Mouse (Mus musculus): Measurements from ENCODE around the gene Vamp2. TPM values are rescaled to one million over a fixed set of nuclear protein-coding genes. Genes with fewer than 3 reads are reported as not detected.

The Vamp2 gene
- total RNA-seq, 1 experiment = 7.1 TPM

- Histone ChIP-seq H3K9me3 (ENCODE audit: control insufficient read depth, insufficient read depth, low read depth, low read length) (no peaks in the 10 kb centered on the region), H3K27ac (ENCODE audit: insufficient read depth, low read depth, low read length, poor library complexity, severe bottlenecking) (no peak overlapping the region; the same call in 1 of the 2 replicates), H3K4me3 (ENCODE audit: insufficient read depth in 1 of 2, low read depth in 1 of 2, low read length in 2 of 2, poor library complexity in 1 of 2, severe bottlenecking in 1 of 2) (peak overlapping the region in 1 of 2 experiments; percentile 1; a peak in 2 of 4 replicates), H3K9ac (ENCODE audit: insufficient read depth, low read depth, low read length, poor library complexity, severe bottlenecking) (peak overlapping the region; percentile 63; the same call in 1 of the 2 replicates), H3K4me1 (ENCODE audit: control insufficient read depth in 2 of 2, insufficient read depth in 2 of 2, low read length in 2 of 2, poor library complexity in 1 of 2) (peaks cover 0 to 12% of the 10 kb centered on the region in 2 experiments; a peak in 2 of 4 replicates), H3K36me3 (ENCODE audit: control insufficient read depth, insufficient read depth, low read length, poor library complexity, severe bottlenecking) (no peaks in the 10 kb centered on the region)
- peak; percentile 53; the same call in 1 of the 2 replicates for TF ChIP-seq CHD2 (IDR thresholded peaks at IDR 0.05; ENCODE audit: low read depth, low read length)
- peak; percentile 86 for TF ChIP-seq HCFC1 (IDR thresholded peaks at IDR 0.05; ENCODE audit: borderline replicate concordance, insufficient read depth, low read length)
- TF ChIP-seq MAFK (IDR thresholded peaks at IDR 0.05; ENCODE audit: insufficient read depth, low read depth, low read length) = peak; percentile 55
- TF ChIP-seq ZC3H11A (IDR thresholded peaks at IDR 0.05; ENCODE audit: borderline replicate concordance, low read depth, low read length) = no peak
- no peak for TF ChIP-seq ZNF384 (IDR thresholded peaks at IDR 0.05; ENCODE audit: low read depth, low read length)
- DNase-seq (ENCODE audit: low read depth, low spot score) = peak; percentile 93
- in situ Hi-C loops (cut with MboI; ENCODE audit: low sequenced_read_pairs in 2 of 2, unreplicated experiment in 2 of 2) = no loop called here
Observed at GRCm38 (mm10) chr11:69073065-69073888, 15.0 kb upstream of the Vamp2 start.

DNA sequence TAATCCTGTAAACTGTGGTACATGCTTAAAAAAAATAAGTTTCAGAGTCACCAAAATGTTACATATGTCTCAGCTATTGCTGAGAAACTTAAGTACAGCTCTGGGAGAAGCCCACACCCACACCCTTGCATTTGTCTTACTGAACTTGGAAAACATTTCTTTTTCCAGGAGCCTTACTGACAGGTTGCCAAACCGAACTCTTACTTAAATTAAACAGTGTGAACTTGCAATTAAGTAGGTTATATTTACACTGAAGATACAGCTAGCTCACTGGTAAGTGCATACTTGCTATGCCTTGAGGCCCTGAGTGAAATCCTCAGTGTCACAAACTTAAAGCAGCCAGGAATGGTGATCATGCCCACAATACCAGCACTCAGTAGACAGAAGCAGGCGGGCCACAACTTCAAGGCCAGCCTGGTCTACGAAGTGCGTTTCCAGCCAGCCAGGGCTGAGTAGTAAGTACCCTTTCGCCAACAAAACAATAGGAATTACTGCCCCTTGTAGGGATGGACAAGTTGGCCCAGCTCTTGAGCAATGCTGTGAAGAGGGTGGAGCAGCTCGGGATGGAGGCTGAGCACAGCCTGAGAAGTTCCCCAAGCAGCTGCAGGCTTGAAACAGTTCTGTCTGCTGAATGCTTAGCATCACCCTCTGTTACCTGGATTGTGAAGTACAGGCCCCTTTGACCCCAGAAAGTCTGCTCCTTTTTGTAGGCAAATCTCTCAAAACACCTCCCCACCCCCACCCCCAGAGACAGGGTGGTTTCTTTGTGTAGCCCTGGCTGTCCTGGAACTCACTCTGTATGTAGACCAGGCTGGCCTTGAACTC lies 14.1 kb upstream of the Vamp2 start:
- Histone ChIP-seq H3K36me3 (ENCODE audit: control insufficient read depth, insufficient read depth, low read length, poor library complexity, severe bottlenecking) (no peaks in the 10 kb centered on the region), H3K27ac (ENCODE audit: insufficient read depth, low read depth, low read length, poor library complexity, severe bottlenecking) (peak overlapping the region; percentile 44), H3K9me3 (ENCODE audit: control insufficient read depth, insufficient read depth, low read depth, low read length) (no peaks in the 10 kb centered on the region), H3K4me3 (ENCODE audit: insufficient read depth in 1 of 2, low read depth in 1 of 2, low read length in 2 of 2, poor library complexity in 1 of 2, severe bottlenecking in 1 of 2) (no peak overlapping the region), H3K4me1 (ENCODE audit: control insufficient read depth in 2 of 2, insufficient read depth in 2 of 2, low read length in 2 of 2, poor library complexity in 1 of 2) (peaks cover 0 to 13% of the 10 kb centered on the region in 2 experiments; a peak in 2 of 4 replicates), H3K9ac (ENCODE audit: insufficient read depth, low read depth, low read length, poor library complexity, severe bottlenecking) (no peak overlapping the region)
- TF ChIP-seq HCFC1 (IDR thresholded peaks at IDR 0.05; ENCODE audit: borderline replicate concordance, insufficient read depth, low read length) (no peak), ZC3H11A (IDR thresholded peaks at IDR 0.05; ENCODE audit: borderline replicate concordance, low read depth, low read length) (no peak), MAFK (IDR thresholded peaks at IDR 0.05; ENCODE audit: insufficient read depth, low read depth, low read length) (no peak), ZNF384 (IDR thresholded peaks at IDR 0.05; ENCODE audit: low read depth, low read length) (no peak), CHD2 (IDR thresholded peaks at IDR 0.05; ENCODE audit: low read depth, low read length) (no peak)
- in situ Hi-C loops (cut with MboI; ENCODE audit: low sequenced_read_pairs in 2 of 2, unreplicated experiment in 2 of 2) = no loop called here
- DNase-seq (ENCODE audit: low read depth, low spot score) = no peak

- Histone ChIP-seq H3K4me1 (ENCODE audit: control insufficient read depth in 2 of 2, insufficient read depth in 2 of 2, low read length in 2 of 2, poor library complexity in 1 of 2) (peaks cover 0 to 13% of the 10 kb centered on the region in 2 experiments; a peak in 2 of 4 replicates), H3K36me3 (ENCODE audit: control insufficient read depth, insufficient read depth, low read length, poor library complexity, severe bottlenecking) (no peaks in the 10 kb centered on the region), H3K4me3 (ENCODE audit: insufficient read depth in 1 of 2, low read depth in 1 of 2, low read length in 2 of 2, poor library complexity in 1 of 2, severe bottlenecking in 1 of 2) (no peak overlapping the region), H3K27ac (ENCODE audit: insufficient read depth, low read depth, low read length, poor library complexity, severe bottlenecking) (no peak overlapping the region), H3K9me3 (ENCODE audit: control insufficient read depth, insufficient read depth, low read depth, low read length) (no peaks in the 10 kb centered on the region), H3K9ac (ENCODE audit: insufficient read depth, low read depth, low read length, poor library complexity, severe bottlenecking) (no peak overlapping the region)
- DNase-seq (ENCODE audit: low read depth, low spot score) = no peak
- in situ Hi-C loops (cut with MboI; ENCODE audit: low sequenced_read_pairs in 2 of 2, unreplicated experiment in 2 of 2) = no loop called here
- TF ChIP-seq ZNF384 (IDR thresholded peaks at IDR 0.05; ENCODE audit: low read depth, low read length) = no peak
Observed at GRCm38 (mm10) chr11:69074776-69075069, 13.6 kb upstream of the Vamp2 start.

- DNase-seq (ENCODE audit: low read depth, low spot score) = peak; percentile 78
- H3K9me3 ChIP-seq (ENCODE audit: control insufficient read depth, insufficient read depth, low read depth, low read length) = no peaks in the 10 kb centered on the region
- peaks cover 0 to 15% of the 10 kb centered on the region in 2 experiments; a peak in 2 of 4 replicates for H3K4me1 ChIP-seq (ENCODE audit: control insufficient read depth in 2 of 2, insufficient read depth in 2 of 2, low read length in 2 of 2, poor library complexity in 1 of 2)
- no peak overlapping the region for H3K9ac ChIP-seq (ENCODE audit: insufficient read depth, low read depth, low read length, poor library complexity, severe bottlenecking)
- no peak overlapping the region for H3K27ac ChIP-seq (ENCODE audit: insufficient read depth, low read depth, low read length, poor library complexity, severe bottlenecking)
- no peak overlapping the region for H3K4me3 ChIP-seq (ENCODE audit: insufficient read depth in 1 of 2, low read depth in 1 of 2, low read length in 2 of 2, poor library complexity in 1 of 2, severe bottlenecking in 1 of 2)
- in situ Hi-C loops (cut with MboI; ENCODE audit: low sequenced_read_pairs in 2 of 2, unreplicated experiment in 2 of 2) = no loop called here
- TF ChIP-seq CHD2 (IDR thresholded peaks at IDR 0.05; ENCODE audit: low read depth, low read length) (no peak), MAFK (IDR thresholded peaks at IDR 0.05; ENCODE audit: insufficient read depth, low read depth, low read length) (no peak), ZC3H11A (IDR thresholded peaks at IDR 0.05; ENCODE audit: borderline replicate concordance, low read depth, low read length) (no peak)
- no peaks in the 10 kb centered on the region for H3K36me3 ChIP-seq (ENCODE audit: control insufficient read depth, insufficient read depth, low read length, poor library complexity, severe bottlenecking)
Observed at GRCm38 (mm10) chr11:69075764-69076479, 12.4 kb upstream of the Vamp2 start.
